Mouse (Mus musculus) forebrain, postnatal 0 days (tissue): ENCODE measurements around the gene Rin1. TPM values are rescaled to one million over a fixed set of nuclear protein-coding genes. Genes with fewer than 3 reads are reported as not detected.
A peak's percentile ranks its signal among the peaks of the same experiment; 100 is the strongest.

Experiments
- ATAC-seq: fragments of 200-750 bp; cut with Nextera tagmentation; 2 replicates; pipeline ENCODE4 v1.8.0; 2017; ENCODE audit warnings: mild to moderate bottlenecking, moderate library complexity
- DNase-seq: peaks from one replicate; pipeline ENCODE4 v3.0.0-alpha.2; 2015
- H3K27ac ChIP-seq: fragments of 300-500 bp; sonication (generic); 2 replicates; pipeline ENCODE4 v1.5.1; 2014; ENCODE audit warnings: low read depth, mild to moderate bottlenecking, antibody characterized with exemption, low read length, moderate library complexity, mixed read lengths
- H3K27me3 ChIP-seq: fragments of 300-500 bp; sonication (generic); 2 replicates; pipeline ENCODE4 v1.6.1; 2014; ENCODE audit warnings: mild to moderate bottlenecking, low read length, mixed read lengths; ENCODE audit not compliant: insufficient read depth
- H3K36me3 ChIP-seq: fragments of 300-500 bp; sonication (generic); 2 replicates; pipeline ENCODE4 v1.6.1; 2014; ENCODE audit warnings: mild to moderate bottlenecking, moderate library complexity; ENCODE audit not compliant: insufficient read depth
- H3K4me1 ChIP-seq: fragments of 300-500 bp; sonication (generic); 2 replicates; pipeline ENCODE4 v1.6.1; 2014; ENCODE audit warnings: antibody characterized with exemption; ENCODE audit not compliant: insufficient read depth
- H3K4me2 ChIP-seq: fragments of 300-500 bp; sonication (generic); 2 replicates; pipeline ENCODE4 v1.6.1; 2014; ENCODE audit warnings: low read depth, mild to moderate bottlenecking, moderate library complexity
- H3K4me3 ChIP-seq: fragments of 300-500 bp; sonication (generic); 2 replicates; pipeline ENCODE4 v1.5.1; 2014; ENCODE audit warnings: low read depth, low read length, mixed read lengths
- H3K9ac ChIP-seq: fragments of 300-500 bp; sonication (generic); 2 replicates; pipeline ENCODE4 v1.6.1; 2014; ENCODE audit warnings: mild to moderate bottlenecking
- H3K9me3 ChIP-seq: fragments of 300-500 bp; sonication (generic); 2 replicates; pipeline ENCODE4 v1.6.1; 2016; ENCODE audit warnings: low read length
- CTCF ChIP-seq: sonication (generic); IDR thresholded peaks from 2 replicates; pipeline ENCODE4 v1.5.1; 2016; ENCODE audit warnings: antibody characterized with exemption, control low read depth, low read depth
- WGBS: fragments of 180-500 bp; shearing (Covaris S2); extraction: QIAGEN DNeasy Blood & Tissue Kit; methylation state at CpG from one replicate; pipeline ENCODE4 v1.1.7; 2014; 5-methylcytosine and 5-hydroxymethylcytosine counted together
- polyA plus RNA-seq: library from polyadenylated mRNA; unstranded; fragments of >200 nt; fragmentation: Nextera tagmentation; extraction: Ambion mirVana; gene quantifications from 2 replicates; pipeline ENCODE4 v1.2.1, GENCODE M21; 2015
- total RNA-seq: library from RNA; depleted of rRNA; stranded (reverse); fragments of >200 nt; gene quantifications from 2 replicates; pipeline ENCODE4 v1.2.3, GENCODE M21; 2014

Rin1 gene
- total and polyA plus RNA-seq, 2 experiments from 2014 or later: 2.4 to 9.8 TPM

- WGBS: 39% methylated on average over 10 of the region's 10 CpGs
- DNase-seq (no peak), ATAC-seq (peak; percentile 43)
- no peak overlapping the region for H3K27ac ChIP-seq
- TF ChIP-seq CTCF: no peak
- no peaks in the 10 kb centered on the region for H3K4me1 ChIP-seq
- no peaks in the 10 kb centered on the region for H3K27me3 ChIP-seq
- H3K9ac ChIP-seq: no peak overlapping the region
- H3K9me3 ChIP-seq: no peaks in the 10 kb centered on the region
- no peak overlapping the region for H3K4me2 ChIP-seq
- no peak overlapping the region for H3K4me3 ChIP-seq
- no peaks in the 10 kb centered on the region for H3K36me3 ChIP-seq
Measured at GRCm38 (mm10) chr19:5016221-5016742, 34.0 kb upstream of the Rin1 start.

DNA sequence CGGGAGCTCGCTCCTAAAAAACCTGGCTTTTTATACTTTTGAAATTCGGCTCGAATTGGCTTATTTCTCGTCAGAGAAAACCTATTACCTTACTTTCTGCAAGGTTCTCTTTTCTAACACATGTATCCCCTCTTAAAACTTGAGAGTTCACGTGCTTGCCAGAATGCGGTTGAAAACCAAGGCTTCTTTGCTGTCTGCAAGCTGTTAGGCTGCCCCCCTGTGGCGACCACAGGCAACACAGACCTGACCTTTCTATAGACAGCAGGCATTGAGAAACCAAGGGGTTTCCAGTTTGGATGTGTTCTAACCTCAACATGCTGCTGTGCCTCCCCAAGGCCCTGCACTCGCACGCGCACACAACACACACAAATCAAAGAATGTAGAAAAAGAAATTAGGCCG lies 33.5 kb upstream of the Rin1 start:
- Histone ChIP-seq H3K4me1 (no peaks in the 10 kb centered on the region), H3K4me3 (no peak overlapping the region), H3K27ac (no peak overlapping the region), H3K9me3 (no peaks in the 10 kb centered on the region), H3K9ac (no peak overlapping the region), H3K36me3 (no peaks in the 10 kb centered on the region), H3K4me2 (no peak overlapping the region), H3K27me3 (no peaks in the 10 kb centered on the region)
- DNase-seq (peak; percentile 69), ATAC-seq (peak; percentile 55; the same call in 1 of the 2 replicates)
- WGBS: 23% methylated on average over 12 of the region's 12 CpGs
- peak; percentile 72 for TF ChIP-seq CTCF

GRCm38 (mm10) chr19:5017611-5018010 lies 32.7 kb upstream of the Rin1 start:
- no peak overlapping the region for H3K27ac ChIP-seq
- TF ChIP-seq CTCF: no peak
- no peak overlapping the region for H3K4me3 ChIP-seq
- no peak overlapping the region for H3K4me2 ChIP-seq
- H3K9me3 ChIP-seq: no peaks in the 10 kb centered on the region
- H3K27me3 ChIP-seq: no peaks in the 10 kb centered on the region
- ATAC-seq: no peak
- no peak overlapping the region for H3K9ac ChIP-seq
- WGBS: 82% methylated on average over 4 of the region's 4 CpGs
- no peaks in the 10 kb centered on the region for H3K36me3 ChIP-seq
- H3K4me1 ChIP-seq: no peaks in the 10 kb centered on the region
- DNase-seq: no peak

DNA sequence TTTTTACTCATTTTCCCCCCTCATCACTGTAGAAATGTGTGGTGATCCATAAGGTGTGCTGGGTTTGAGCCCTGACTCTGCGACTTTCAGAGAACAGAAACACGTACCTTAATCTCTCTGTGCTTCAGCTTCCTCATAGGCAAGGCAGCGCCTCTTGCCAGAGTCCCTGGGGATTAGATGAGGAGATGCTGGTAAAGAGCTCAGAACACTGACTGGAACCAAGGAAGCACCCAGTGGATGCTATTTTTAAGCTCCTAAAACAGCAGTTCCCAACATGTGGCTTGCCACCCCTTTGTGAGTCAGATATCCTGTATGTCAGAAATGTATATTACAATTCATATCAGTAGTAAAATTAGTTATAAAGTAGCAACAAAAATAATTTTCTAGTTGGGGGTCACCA lies 32.1 kb upstream of the Rin1 start:
- H3K9me3 ChIP-seq: no peaks in the 10 kb centered on the region
- H3K4me3 ChIP-seq: no peak overlapping the region
- DNase-seq: no peak
- H3K36me3 ChIP-seq: no peaks in the 10 kb centered on the region
- no peaks in the 10 kb centered on the region for H3K27me3 ChIP-seq
- TF ChIP-seq CTCF: no peak
- H3K4me2 ChIP-seq: no peak overlapping the region
- no peak for ATAC-seq
- H3K9ac ChIP-seq: no peak overlapping the region
- H3K27ac ChIP-seq: no peak overlapping the region
- H3K4me1 ChIP-seq: no peaks in the 10 kb centered on the region
- 87% methylated on average over 3 of the region's 3 CpGs for WGBS

DNA sequence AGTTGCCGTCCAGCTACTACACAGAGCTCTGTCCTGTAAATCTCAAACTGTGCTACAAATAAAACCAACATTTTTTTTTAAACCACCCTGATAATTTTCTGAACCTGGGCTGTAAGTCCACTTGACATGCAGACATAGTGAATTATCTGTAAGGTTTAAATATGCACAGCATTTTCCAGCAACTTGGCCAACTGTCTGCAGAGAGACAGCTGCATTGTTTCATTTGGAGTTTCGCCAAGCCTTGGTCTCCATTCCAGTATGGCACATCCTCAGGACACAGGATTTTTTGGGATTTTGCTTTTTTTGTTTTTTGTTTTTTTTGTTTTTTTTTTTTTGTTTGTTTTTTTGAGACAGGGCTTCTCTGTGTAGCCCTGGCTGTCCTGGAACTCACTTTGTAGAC lies 28.9 kb upstream of the Rin1 start:
- Histone ChIP-seq H3K9me3 (no peaks in the 10 kb centered on the region), H3K4me3 (no peak overlapping the region), H3K4me2 (no peak overlapping the region), H3K4me1 (no peaks in the 10 kb centered on the region), H3K9ac (no peak overlapping the region), H3K36me3 (no peaks in the 10 kb centered on the region), H3K27ac (no peak overlapping the region), H3K27me3 (no peaks in the 10 kb centered on the region)
- ATAC-seq: no peak
- 67% methylated on average over 2 of the region's 2 CpGs for WGBS
- no peak for TF ChIP-seq CTCF
- DNase-seq: no peak

DNA sequence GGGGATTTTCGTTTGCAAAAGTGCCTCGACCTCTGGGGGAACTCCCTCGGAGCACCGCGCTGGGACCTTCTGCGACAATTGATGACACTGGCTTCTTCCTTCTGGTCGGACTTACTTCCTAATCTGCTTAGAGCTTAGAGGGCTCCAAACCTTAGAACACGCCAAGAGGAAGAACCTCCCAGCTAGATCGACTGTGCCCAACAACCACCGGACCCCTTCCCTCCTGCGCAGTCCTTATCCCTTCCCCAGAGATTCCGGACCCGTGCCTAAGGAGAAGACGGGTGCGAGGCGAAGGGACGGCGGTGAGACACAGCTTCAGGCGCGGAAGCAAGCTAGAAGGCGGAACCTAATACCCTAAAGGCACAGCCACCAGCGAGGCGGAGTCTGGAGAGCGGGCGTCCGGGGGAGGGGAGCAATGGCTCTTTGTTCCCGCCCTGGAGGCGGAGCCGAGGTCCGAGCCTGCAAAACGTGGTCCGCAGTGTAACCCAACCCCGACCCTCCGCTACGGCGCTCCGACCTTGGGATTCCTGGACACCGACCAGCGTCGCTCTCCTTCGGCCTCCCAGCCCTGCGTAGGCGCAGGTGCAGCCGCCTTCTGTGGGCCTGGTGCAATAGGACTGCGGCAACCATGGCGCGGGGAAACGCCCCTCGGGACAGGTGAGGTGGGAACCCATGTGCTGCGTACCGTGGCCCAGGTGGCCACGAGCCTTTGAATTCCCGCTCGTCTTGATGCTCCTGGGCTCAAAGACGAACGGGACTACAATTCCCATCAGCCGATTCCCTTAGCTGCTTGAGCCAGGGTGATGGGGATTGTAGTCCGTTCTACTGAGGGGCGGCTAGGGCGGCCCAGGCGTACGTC lies 26.4 kb upstream of the Rin1 start, which contains the start of gene Slc29a2:
Gene Slc29a2, plus strand, starts transcription at position 240 of the 859 bp plus-strand sequence.
- Histone ChIP-seq H3K4me3 (peak within 1 kb of the TSS; percentile 85), H3K4me2 (peak within 1 kb of the TSS; percentile 77), H3K9me3 (no peaks in the 10 kb centered on the region), H3K27me3 (no peaks in the 10 kb centered on the region), H3K36me3 (peaks cover 10% of the 10 kb centered on the region), H3K27ac (peak within 1 kb of the TSS; percentile 91), H3K4me1 (no peaks in the 10 kb centered on the region), H3K9ac (peak within 1 kb of the TSS; percentile 97)
- DNase-seq: peak; percentile 93
- ATAC-seq: peak; percentile 95
- no peak for TF ChIP-seq CTCF
- under 1% methylated on average over 62 of the region's 62 CpGs for WGBS

GRCm38 (mm10) chr19:5026111-5026510 lies 24.2 kb upstream of the Rin1 start:
- 92% methylated on average over 8 of the region's 8 CpGs for WGBS
- DNase-seq: no peak
- no peaks in the 10 kb centered on the region for H3K27me3 ChIP-seq

More at GRCm38 (mm10) chr19:5026111-5026510, 24.2 kb upstream of the Rin1 start:
- no peaks in the 10 kb centered on the region for H3K4me1 ChIP-seq
- no peak for ATAC-seq
- no peak for TF ChIP-seq CTCF
- H3K4me2 ChIP-seq: no peak overlapping the region
- H3K9ac ChIP-seq: no peak overlapping the region
- H3K9me3 ChIP-seq: no peaks in the 10 kb centered on the region
- H3K27ac ChIP-seq: no peak overlapping the region
- H3K36me3 ChIP-seq: peaks cover 31% of the 10 kb centered on the region
- no peak overlapping the region for H3K4me3 ChIP-seq
